Mouse (Mus musculus) intestine, embryonic 14.5 days (tissue): Measurements from ENCODE around the gene Utrn. TPM values are rescaled to one million over a fixed set of nuclear protein-coding genes. Genes with fewer than 3 reads are reported as not detected.

Experiments
- ATAC-seq: fragments of 200-750 bp; cut with Nextera tagmentation; replicated peaks from 2 replicates; pipeline ENCODE4 v1.8.0; 2017; ENCODE audit warnings: low read depth, moderate number of reproducible peaks, moderate TSS enrichment, moderate library complexity; ENCODE audit not compliant: low FRiP score, low TSS enrichment
- DNase-seq: peaks from one replicate; pipeline ENCODE4 v3.0.0-alpha.2; 2018; ENCODE audit warnings: low spot score
- H3K27ac ChIP-seq: fragments of 300-500 bp; sonication (generic); 2 replicates; pipeline ENCODE4 v1.5.1; 2014; ENCODE audit warnings: low read depth, mild to moderate bottlenecking, control low read depth
- H3K27me3 ChIP-seq: fragments of 300-500 bp; sonication (generic); replicated peaks from 2 replicates; pipeline ENCODE4 v1.6.1; 2014; ENCODE audit warnings: low read length, control low read depth; ENCODE audit not compliant: control insufficient read depth, insufficient read depth
- H3K36me3 ChIP-seq: fragments of 300-500 bp; sonication (generic); 2 replicates; pipeline ENCODE4 v1.6.1; 2014; ENCODE audit warnings: low read length, control low read depth; ENCODE audit not compliant: control insufficient read depth, insufficient read depth
- H3K4me1 ChIP-seq: fragments of 300-500 bp; sonication (generic); replicated peaks from 2 replicates; pipeline ENCODE4 v1.6.1; 2014; ENCODE audit warnings: low read length, control low read depth, mixed read lengths; ENCODE audit not compliant: control insufficient read depth, insufficient read depth
- H3K4me2 ChIP-seq: fragments of 300-500 bp; sonication (generic); 2 replicates; pipeline ENCODE4 v1.6.1; 2014; ENCODE audit warnings: low read length
- H3K4me3 ChIP-seq: fragments of 300-500 bp; sonication (generic); 2 replicates; pipeline ENCODE4 v1.5.1; 2014; ENCODE audit warnings: low read depth, low read length, control low read depth, mixed read lengths
- H3K9ac ChIP-seq: fragments of 300-500 bp; sonication (generic); 2 replicates; pipeline ENCODE4 v1.6.1; 2014; ENCODE audit warnings: mild to moderate bottlenecking, low read length
- H3K9me3 ChIP-seq: fragments of 300-500 bp; sonication (generic); 2 replicates; pipeline ENCODE4 v1.6.1; 2016; ENCODE audit warnings: low read length, control low read depth; ENCODE audit not compliant: control insufficient read depth
- WGBS: fragments of 180-500 bp; shearing (Covaris S2); extraction: QIAGEN DNeasy Blood & Tissue Kit; methylation state at CpG from one replicate; pipeline ENCODE4 v1.1.7; 2014; 5-methylcytosine and 5-hydroxymethylcytosine counted together
- polyA plus RNA-seq: library from polyadenylated mRNA; unstranded; fragments of >200 nt; fragmentation: Nextera tagmentation; extraction: Ambion mirVana; gene quantifications from 2 replicates; pipeline ENCODE4 v1.2.1, GENCODE M21; 2014

The Utrn gene
- polyA plus RNA-seq, 1 experiment from 2014 or later = 55.1 TPM

- Histone ChIP-seq H3K27me3 (no peaks in the 10 kb centered on the region), H3K9ac (no peak overlapping the region), H3K4me2 (no peak overlapping the region), H3K36me3 (no peaks in the 10 kb centered on the region), H3K4me1 (peaks cover 13% of the 10 kb centered on the region), H3K9me3 (no peaks in the 10 kb centered on the region), H3K27ac (peak overlapping the region; percentile 5; the same call in 1 of the 2 replicates), H3K4me3 (no peak overlapping the region)
- WGBS = 50% methylated on average over 3 of the region's 3 CpGs
- no peak for ATAC-seq
- DNase-seq = no peak
These were observed 380.6 kb downstream of the Utrn start for GRCm38 (mm10) chr10:12488518-12488917.

- ATAC-seq = no peak; the same call in 1 of the 2 replicates
- WGBS = 67% methylated on average over 5 of the region's 5 CpGs
These were observed 381.0 kb downstream of the Utrn start for GRCm38 (mm10) chr10:12488117-12488516.

GRCm38 (mm10) chr10:12483494-12483893, 385.7 kb downstream of the Utrn start:
- Histone ChIP-seq H3K27me3 (no peaks in the 10 kb centered on the region), H3K36me3 (0 out of 2 replicates have a peak, but pooled peaks cover 2% of the 10 kb centered on the region), H3K4me1 (peaks cover 9% of the 10 kb centered on the region), H3K9me3 (no peaks in the 10 kb centered on the region), H3K4me2 (no peak overlapping the region), H3K9ac (no peak overlapping the region), H3K27ac (no peak overlapping the region), H3K4me3 (no peak overlapping the region)
- 47% methylated on average over 1 of the region's 1 CpGs for WGBS
- ATAC-seq (no peak), DNase-seq (no peak)

More at GRCm38 (mm10) chr10:12488117-12488516, 381.0 kb downstream of the Utrn start:
- peak overlapping the region; percentile 5; the same call in 1 of the 2 replicates for H3K27ac ChIP-seq
- H3K27me3 ChIP-seq = no peaks in the 10 kb centered on the region
- no peaks in the 10 kb centered on the region for H3K9me3 ChIP-seq
- H3K4me1 ChIP-seq = peaks cover 13% of the 10 kb centered on the region
- no peak overlapping the region for H3K4me2 ChIP-seq
- H3K4me3 ChIP-seq = no peak overlapping the region
- DNase-seq = no peak
- no peaks in the 10 kb centered on the region for H3K36me3 ChIP-seq
- H3K9ac ChIP-seq = no peak overlapping the region

- H3K9me3 ChIP-seq = no peaks in the 10 kb centered on the region
- no peak overlapping the region for H3K4me2 ChIP-seq
- no peak overlapping the region for H3K4me3 ChIP-seq
- H3K27ac ChIP-seq = no peak overlapping the region
- H3K9ac ChIP-seq = no peak overlapping the region
- 0 out of 2 replicates have a peak, but pooled peaks cover 2% of the 10 kb centered on the region for H3K36me3 ChIP-seq
- peaks cover 4% of the 10 kb centered on the region for H3K4me1 ChIP-seq
- no peak for ATAC-seq
- no peaks in the 10 kb centered on the region for H3K27me3 ChIP-seq
- WGBS = 76% methylated on average over 3 of the region's 3 CpGs
- no peak for DNase-seq
These were observed 386.2 kb downstream of the Utrn start for GRCm38 (mm10) chr10:12482975-12483374.

- Histone ChIP-seq H3K9ac (no peak overlapping the region), H3K27ac (no peak overlapping the region), H3K36me3 (no peaks in the 10 kb centered on the region), H3K4me3 (no peak overlapping the region), H3K9me3 (no peaks in the 10 kb centered on the region), H3K27me3 (no peaks in the 10 kb centered on the region), H3K4me1 (no peaks in the 10 kb centered on the region), H3K4me2 (no peak overlapping the region)
- 82% methylated on average over 14 of the region's 14 CpGs for WGBS
- no peak for ATAC-seq
- no peak for DNase-seq
These were observed 394.1 kb downstream of the Utrn start for GRCm38 (mm10) chr10:12474850-12475621.

GRCm38 (mm10) chr10:12469391-12470057, 399.6 kb downstream of the Utrn start:
- Histone ChIP-seq H3K36me3 (no peaks in the 10 kb centered on the region), H3K4me1 (no peaks in the 10 kb centered on the region), H3K9me3 (no peaks in the 10 kb centered on the region), H3K9ac (no peak overlapping the region), H3K27ac (no peak overlapping the region), H3K27me3 (no peaks in the 10 kb centered on the region), H3K4me3 (no peak overlapping the region), H3K4me2 (no peak overlapping the region)
- DNase-seq (no peak), ATAC-seq (no peak)
- 65% methylated on average over 5 of the region's 5 CpGs for WGBS

GRCm38 (mm10) chr10:12467544-12467943, 401.6 kb downstream of the Utrn start:
- H3K27ac ChIP-seq = no peak overlapping the region
- DNase-seq = no peak
- no peak for ATAC-seq
- 30% methylated on average over 2 of the region's 2 CpGs for WGBS
- H3K4me2 ChIP-seq = no peak overlapping the region
- no peak overlapping the region for H3K9ac ChIP-seq
- H3K9me3 ChIP-seq = no peaks in the 10 kb centered on the region
- peaks cover 7% of the 10 kb centered on the region; the same call in 1 of the 2 replicates for H3K36me3 ChIP-seq
- no peaks in the 10 kb centered on the region for H3K4me1 ChIP-seq
- no peak overlapping the region for H3K4me3 ChIP-seq
- H3K27me3 ChIP-seq = no peaks in the 10 kb centered on the region

- Histone ChIP-seq H3K4me1 (no peaks in the 10 kb centered on the region), H3K9me3 (no peaks in the 10 kb centered on the region), H3K4me3 (no peak overlapping the region), H3K9ac (no peak overlapping the region), H3K4me2 (no peak overlapping the region), H3K36me3 (peaks cover 7% of the 10 kb centered on the region; the same call in 1 of the 2 replicates), H3K27ac (no peak overlapping the region), H3K27me3 (no peaks in the 10 kb centered on the region)
- DNase-seq (no peak), ATAC-seq (no peak)
These were observed 408.2 kb downstream of the Utrn start for GRCm38 (mm10) chr10:12460945-12461344.
